Mouse (Mus musculus) leukemia stem cell, adult 10-12 weeks (primary cell): ENCODE measurements around the gene Tmem59l. TPM values are rescaled to one million over a fixed set of nuclear protein-coding genes. Genes with fewer than 3 reads are reported as not detected.

Experiments
- polyA plus RNA-seq: library from polyadenylated mRNA; stranded (reverse); fragments of >175 nt; gene quantifications from 2 replicates; pipeline ENCODE4 v1.2.3, GENCODE M21; 2012; ENCODE audit warnings: low replicate concordance

The Tmem59l gene
- not detected in 2 replicates for polyA plus RNA-seq

GRCm38 (mm10) chr8:70486941-70487520 lies at the start of gene Tmem59l:
TSS of gene Tmem59l (minus strand) at chr8:70487358.

GRCm38 (mm10) chr8:70527512-70528181 lies 40.5 kb upstream of the Tmem59l start, which contains the start of the genes Fkbp8 and Kxd1:
TSS of gene Fkbp8 (plus strand) at chr8:70527724.
TSS of gene Kxd1 (minus strand) at chr8:70527956.

GRCm38 (mm10) chr8:70510228-70510915 lies 23.2 kb upstream of the Tmem59l start, which contains the start of gene Uba52:
TSS of gene Uba52 (minus strand) at chr8:70510801.

GRCm38 (mm10) chr8:70506328-70507026 lies 19.3 kb upstream of the Tmem59l start, which contains the start of gene Rex1bd:
TSS of gene Rex1bd (minus strand) at chr8:70506752.

GRCm38 (mm10) chr8:70492664-70493640 lies 5.8 kb upstream of the Tmem59l start, which contains the start of gene Crlf1:
TSS of gene Crlf1 (plus strand) at chr8:70493158.

GRCm38 (mm10) chr8:70476333-70477268 lies 10.6 kb downstream of the Tmem59l start, which contains the start of gene Klhl26:
TSS of gene Klhl26 (minus strand) at chr8:70476968.

GRCm38 (mm10) chr8:70439055-70439847 lies 47.9 kb downstream of the Tmem59l start, which contains the start of gene Crtc1:
TSS of gene Crtc1 (minus strand) at chr8:70439579.

Other genes starting within 250 kb of the Tmem59l start
- gene Homer3, start 204.5 kb downstream of the Tmem59l start, polyA plus RNA-seq: 10.6 and 12.3 TPM in 2 replicates
- gene Ddx49, start 184.9 kb downstream of the Tmem59l start, polyA plus RNA-seq: 40.0 and 63.8 TPM in 2 replicates
- gene Cope, start 184.8 kb downstream of the Tmem59l start, polyA plus RNA-seq: 154 and 182 TPM in 2 replicates
- gene Cers1, start 171.6 kb downstream of the Tmem59l start, polyA plus RNA-seq: 0.18 and 0.51 TPM in 2 replicates
- gene Gdf1, start 157.5 kb downstream of the Tmem59l start, polyA plus RNA-seq: 0.46 and 0.52 TPM in 2 replicates
- gene Upf1, start 134.1 kb downstream of the Tmem59l start, polyA plus RNA-seq: 154 and 179 TPM in 2 replicates
- not detected in 2 replicates for gene Comp, start 113.8 kb downstream of the Tmem59l start, polyA plus RNA-seq
- gene Crtc1, start 47.8 kb downstream of the Tmem59l start, polyA plus RNA-seq: 25.6 and 26.0 TPM in 2 replicates
- 4.6 and 9.6 TPM in 2 replicates for gene Klhl26, start 10.4 kb downstream of the Tmem59l start, polyA plus RNA-seq
- gene Crlf1, start 5.8 kb upstream of the Tmem59l start, polyA plus RNA-seq: 3.6 and 4.1 TPM in 2 replicates
- gene Rex1bd, start 19.4 kb upstream of the Tmem59l start, polyA plus RNA-seq: 130 and 308 TPM in 2 replicates
- gene Uba52, start 23.4 kb upstream of the Tmem59l start, polyA plus RNA-seq: 338 and 558 TPM in 2 replicates
- 1,600 and 2,800 TPM in 2 replicates for gene Fkbp8, start 40.4 kb upstream of the Tmem59l start, polyA plus RNA-seq
- gene Kxd1, start 40.6 kb upstream of the Tmem59l start, polyA plus RNA-seq: 30.5 and 31.3 TPM in 2 replicates
- gene Ell, start 52.1 kb upstream of the Tmem59l start, polyA plus RNA-seq: 42.1 and 42.5 TPM in 2 replicates
- 253 and 312 TPM in 2 replicates for gene Isyna1, start 107.0 kb upstream of the Tmem59l start, polyA plus RNA-seq
- gene Ssbp4, start 121.5 kb upstream of the Tmem59l start, polyA plus RNA-seq: 1,745 and 3,628 TPM in 2 replicates
- gene Lrrc25, start 128.8 kb upstream of the Tmem59l start, polyA plus RNA-seq: 12.7 and 15.0 TPM in 2 replicates
- gene Gdf15, start 145.1 kb upstream of the Tmem59l start, polyA plus RNA-seq: 8.6 and 17.1 TPM in 2 replicates
- gene Pgpep1, start 173.0 kb upstream of the Tmem59l start, polyA plus RNA-seq: 3.0 and 4.7 TPM in 2 replicates
- gene Lsm4, start 185.9 kb upstream of the Tmem59l start, polyA plus RNA-seq: 259 and 742 TPM in 2 replicates
- 585 and 1,357 TPM in 2 replicates for gene Jund, start 211.6 kb upstream of the Tmem59l start, polyA plus RNA-seq
- not detected in 2 replicates for gene Iqcn, start 216.1 kb upstream of the Tmem59l start, polyA plus RNA-seq
- not detected in 2 replicates for gene Gm3336, start 231.2 kb upstream of the Tmem59l start, polyA plus RNA-seq
- gene Pde4c, start 236.4 kb upstream of the Tmem59l start, polyA plus RNA-seq: 0.76 and 0.99 TPM in 2 replicates